Mouse (Mus musculus) MEL (cell line): Measurements from ENCODE around the gene Cd72. TPM values are rescaled to one million over a fixed set of nuclear protein-coding genes. Genes with fewer than 3 reads are reported as not detected.

Experiments used
- DNase-seq: peaks from one replicate; pipeline ENCODE4 v3.0.0; 2011; ENCODE audit warnings: low read depth, low spot score
- H3K27ac ChIP-seq: 2 replicates; pipeline ENCODE4 v1.5.1; 2012; ENCODE audit warnings: low read depth, mild to moderate bottlenecking, control low read depth, low read length, moderate library complexity; ENCODE audit not compliant: control insufficient read depth
- H3K27me3 ChIP-seq, 2 experiments: fragments of 150-350 bp in 1 of 2; sonication (generic) in 1 of 2; 2 replicates each; pipeline ENCODE4 v1.6.1; 2012; ENCODE audit warnings: low read length in 2 of 2, mild to moderate bottlenecking in 2 of 2, improper control_type of control experiment in 1 of 2, moderate library complexity in 1 of 2; ENCODE audit not compliant: insufficient read depth in 2 of 2, control insufficient read depth in 1 of 2
- H3K36me3 ChIP-seq, 2 experiments: 2 replicates each; pipeline ENCODE4 v1.6.1; 2012 to 2014; ENCODE audit warnings: low read length in 2 of 2, improper control_type of control experiment in 1 of 2, inconsistent platforms in 1 of 2, mild to moderate bottlenecking in 1 of 2; ENCODE audit not compliant: insufficient read depth in 2 of 2, control insufficient read depth in 1 of 2
- H3K4me1 ChIP-seq, 2 experiments: fragments of 150-350 bp in 1 of 2; sonication (generic) in 1 of 2; 2 replicates each; pipeline ENCODE4 v1.6.1; 2012; ENCODE audit warnings: low read length in 2 of 2, improper control_type of control experiment in 1 of 2, mild to moderate bottlenecking in 1 of 2; ENCODE audit not compliant: insufficient read depth in 2 of 2, control insufficient read depth in 1 of 2
- H3K4me3 ChIP-seq, 2 experiments: fragments of 150-350 bp in 1 of 2; sonication (generic) in 1 of 2; 2 replicates each; pipeline ENCODE4 v1.5.1; 2012; ENCODE audit warnings: low read depth in 2 of 2, low read length in 2 of 2, mild to moderate bottlenecking in 2 of 2, moderate library complexity in 2 of 2, control low read depth in 1 of 2, improper control_type of control experiment in 1 of 2; ENCODE audit not compliant: control insufficient read depth in 1 of 2, insufficient read depth in 1 of 2
- H3K79me2 ChIP-seq: 2 replicates; pipeline ENCODE4 v1.6.1; 2012; ENCODE audit warnings: mild to moderate bottlenecking, low read length, moderate library complexity; ENCODE audit not compliant: control insufficient read depth, poor library complexity, insufficient read depth
- H3K9ac ChIP-seq: 2 replicates; pipeline ENCODE4 v1.6.1; 2012; ENCODE audit warnings: low read depth, mild to moderate bottlenecking, control low read depth, low read length, moderate library complexity; ENCODE audit not compliant: control insufficient read depth, poor library complexity, severe bottlenecking
- H3K9me3 ChIP-seq: fragments of 150-350 bp; sonication (generic); replicated peaks from 2 replicates; pipeline ENCODE4 v1.6.1; 2012; ENCODE audit warnings: mild to moderate bottlenecking, low read length, improper control_type of control experiment, moderate library complexity; ENCODE audit not compliant: insufficient read depth
- BHLHE40 ChIP-seq: IDR thresholded peaks from 2 replicates; pipeline ENCODE4 v1.6.1; 2012; ENCODE audit warnings: low read depth, mild to moderate bottlenecking, inconsistent platforms, low read length, improper control_type of control experiment, borderline replicate concordance
- CHD2 ChIP-seq: IDR thresholded peaks from 2 replicates; pipeline ENCODE4 v1.6.1; 2011; ENCODE audit warnings: low read length, improper control_type of control experiment
- CTCF ChIP-seq, 3 experiments: IDR thresholded peaks in 2 of 3; conservative IDR thresholded peaks in 1 of 3; 2 replicates each; pipeline ENCODE4 v1.5.1; 2011 to 2012; ENCODE audit warnings: low read length in 3 of 3, low read depth in 2 of 3, mild to moderate bottlenecking in 2 of 3, improper control_type of control experiment in 1 of 3, inconsistent platforms in 1 of 3, mixed read lengths in 1 of 3, moderate library complexity in 1 of 3; ENCODE audit not compliant: control insufficient read depth in 1 of 3, insufficient read depth in 1 of 3, poor library complexity in 1 of 3, severe bottlenecking in 1 of 3
- E2F4 ChIP-seq: IDR thresholded peaks from 2 replicates; pipeline ENCODE4 v1.6.1; 2011; ENCODE audit warnings: low read depth, low read length, improper control_type of control experiment, borderline replicate concordance
- ELF1 ChIP-seq: IDR thresholded peaks from 2 replicates; pipeline ENCODE4 v1.6.1; 2014; ENCODE audit warnings: low read depth, mild to moderate bottlenecking, inconsistent platforms, low read length, improper control_type of control experiment, moderate library complexity
- EP300 ChIP-seq, 2 experiments: IDR thresholded peaks; 2 replicates each; pipeline ENCODE4 v1.6.1; 2011; ENCODE audit warnings: improper control_type of control experiment in 2 of 2, low read length in 2 of 2, low read depth in 1 of 2, mild to moderate bottlenecking in 1 of 2
- GABPA ChIP-seq: IDR thresholded peaks from 2 replicates; pipeline ENCODE4 v1.6.1; 2012; ENCODE audit warnings: low read depth, mild to moderate bottlenecking, inconsistent platforms, low read length, improper control_type of control experiment, moderate library complexity
- GATA1 ChIP-seq: IDR thresholded peaks from 2 replicates; pipeline ENCODE4 v1.6.1; 2011; ENCODE audit warnings: low read depth, low read length, improper control_type of control experiment
- JUND ChIP-seq: IDR thresholded peaks from 2 replicates; pipeline ENCODE4 v1.6.1; 2011; ENCODE audit warnings: low read depth, mild to moderate bottlenecking, improper control_type of control experiment, low read length
- KAT2A ChIP-seq: conservative IDR thresholded peaks from 2 replicates; pipeline ENCODE4 v1.6.1; 2012; ENCODE audit warnings: low read depth, low read length, improper control_type of control experiment, inconsistent platforms
- MAFK ChIP-seq: IDR thresholded peaks from 2 replicates; pipeline ENCODE4 v1.6.1; 2011; ENCODE audit warnings: low read depth, mild to moderate bottlenecking, low read length, improper control_type of control experiment, borderline replicate concordance
- MXI1 ChIP-seq: IDR thresholded peaks from 2 replicates; pipeline ENCODE4 v1.6.1; 2011; ENCODE audit warnings: mild to moderate bottlenecking, low read depth, low read length, improper control_type of control experiment
- MYB ChIP-seq: IDR thresholded peaks from 2 replicates; pipeline ENCODE4 v1.6.1; 2011; ENCODE audit warnings: mild to moderate bottlenecking, low read depth, low read length, improper control_type of control experiment
- NRF1 ChIP-seq: IDR thresholded peaks from 2 replicates; pipeline ENCODE4 v1.6.1; 2014; ENCODE audit warnings: low read depth, mild to moderate bottlenecking, inconsistent platforms, low read length, improper control_type of control experiment, moderate library complexity; ENCODE audit not compliant: poor library complexity, insufficient read depth, severe bottlenecking
- POLR2A ChIP-seq, 2 experiments: IDR thresholded peaks; 2 replicates each; pipeline ENCODE4 v1.6.1; 2011 to 2012; ENCODE audit warnings: low read length in 2 of 2, mild to moderate bottlenecking in 2 of 2, control low read depth in 1 of 2, improper control_type of control experiment in 1 of 2, low read depth in 1 of 2, moderate library complexity in 1 of 2; ENCODE audit not compliant: control insufficient read depth in 1 of 2, insufficient read depth in 1 of 2, poor library complexity in 1 of 2
- POLR2AphosphoS5 ChIP-seq: IDR thresholded peaks from 2 replicates; pipeline ENCODE4 v1.6.1; 2012; ENCODE audit warnings: low read depth, borderline replicate concordance, mild to moderate bottlenecking, inconsistent platforms, low read length, moderate library complexity, mixed read lengths
- RCOR1 ChIP-seq: IDR thresholded peaks from 2 replicates; pipeline ENCODE4 v1.6.1; 2012; ENCODE audit warnings: low read depth, mild to moderate bottlenecking, inconsistent platforms, low read length, improper control_type of control experiment
- SIN3A ChIP-seq: IDR thresholded peaks from 2 replicates; pipeline ENCODE4 v1.6.1; 2012; ENCODE audit warnings: low read length, improper control_type of control experiment, inconsistent platforms
- SMC3 ChIP-seq: IDR thresholded peaks from 2 replicates; pipeline ENCODE4 v1.6.1; 2011; ENCODE audit warnings: low read depth, low read length, improper control_type of control experiment
- TCF12 ChIP-seq: IDR thresholded peaks from 2 replicates; pipeline ENCODE4 v1.6.1; 2014; ENCODE audit warnings: low read depth, mild to moderate bottlenecking, inconsistent platforms, low read length, improper control_type of control experiment, moderate library complexity
- USF1 ChIP-seq: IDR thresholded peaks from 2 replicates; pipeline ENCODE4 v1.6.1; 2014; ENCODE audit warnings: low read depth, mild to moderate bottlenecking, inconsistent platforms, low read length, improper control_type of control experiment, moderate library complexity
- ZC3H11A ChIP-seq: IDR thresholded peaks from 2 replicates; pipeline ENCODE4 v1.6.1; 2012; ENCODE audit warnings: low read depth, mild to moderate bottlenecking, inconsistent platforms, low read length, improper control_type of control experiment
- ZMIZ1 ChIP-seq: IDR thresholded peaks from 2 replicates; pipeline ENCODE4 v1.6.1; 2012; ENCODE audit warnings: low read depth, mild to moderate bottlenecking, inconsistent platforms, low read length, improper control_type of control experiment, moderate library complexity
- ZNF384 ChIP-seq: IDR thresholded peaks from 2 replicates; pipeline ENCODE4 v1.6.1; 2012; ENCODE audit warnings: low read depth, mild to moderate bottlenecking, inconsistent platforms, low read length, improper control_type of control experiment
- polyA plus RNA-seq, 2 experiments: library from polyadenylated mRNA; stranded (reverse) in 1 of 2; unstranded in 1 of 2; fragments of >175 nt in 1 of 2; fragments of >200 nt in 1 of 2; gene quantifications; 2 replicates each; pipeline versions ENCODE4 v1.2.1 to v1.2.4; 2012; ENCODE audit warnings: low replicate concordance in 2 of 2, low read depth in 1 of 2; ENCODE audit not compliant: insufficient read length in 2 of 2, insufficient read depth in 1 of 2, missing spikeins in 1 of 2
- total RNA-seq: library from RNA; depleted of rRNA; stranded (reverse); fragments of 300-350 nt; gene quantifications from 2 replicates; pipeline ENCODE4 v1.2.3, GENCODE M21; 2012

Gene Cd72
- total and polyA plus RNA-seq, 3 experiments = 1.3 to 2.4 TPM; not detected in 1

DNA sequence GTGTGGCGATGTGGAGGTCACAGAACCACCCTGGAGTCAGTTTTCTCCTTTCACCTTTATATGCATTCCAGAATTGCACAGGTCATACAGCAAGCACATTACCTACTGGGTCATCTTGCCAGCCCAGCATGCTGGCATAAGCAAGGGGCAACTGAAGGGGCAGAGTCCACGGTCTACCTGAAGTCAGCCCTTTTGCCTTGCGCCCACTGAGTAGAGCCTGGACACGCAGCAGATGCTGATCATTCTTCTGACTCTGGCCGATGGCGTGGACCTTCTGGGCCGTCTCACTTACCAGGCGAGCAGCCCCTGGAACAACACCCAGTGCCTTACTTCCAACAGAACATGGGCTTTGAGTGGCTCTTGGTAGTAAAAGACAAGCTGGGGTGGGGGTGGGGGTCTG is 43.0 kb upstream of the Cd72 start:
- no peak for DNase-seq
- Histone ChIP-seq H3K9me3 (no peaks in the 10 kb centered on the region), H3K79me2 (peaks cover 13% of the 10 kb centered on the region), H3K4me1 (peaks cover 6 to 18% of the 10 kb centered on the region in 2 experiments), H3K27me3 (no peaks in the 10 kb centered on the region), H3K9ac (no peak overlapping the region), H3K4me3 (no peak overlapping the region), H3K27ac (no peak overlapping the region), H3K36me3 (peaks cover 0 to 2% of the 10 kb centered on the region in 2 experiments; a peak in 2 of 4 replicates)
- no peak for TF ChIP-seq TCF12
- no peak for TF ChIP-seq CHD2
- no peak for TF ChIP-seq ZMIZ1
- TF ChIP-seq MAFK = no peak
- TF ChIP-seq ELF1 = no peak
- no peak for TF ChIP-seq SIN3A
- TF ChIP-seq EP300 (IDR thresholded peaks at IDR 0.05; ENCODE audit: low read depth in 1 of 2, low read length in 2 of 2) = no peak
- no peak for TF ChIP-seq ZC3H11A
- TF ChIP-seq SMC3 = no peak
- TF ChIP-seq MXI1 = no peak
- TF ChIP-seq KAT2A = no peak
- no peak for TF ChIP-seq POLR2A (IDR thresholded peaks at IDR 0.05; ENCODE audit: control insufficient read depth in 1 of 2, insufficient read depth in 1 of 2, low read depth in 1 of 2, low read length in 2 of 2, poor library complexity in 1 of 2)
- TF ChIP-seq USF1 = no peak
- TF ChIP-seq E2F4 = no peak
- no peak for TF ChIP-seq ZNF384
- no peak for TF ChIP-seq GATA1
- no peak for TF ChIP-seq CTCF (IDR thresholded peaks at IDR 0.05 in 2 of 3, conservative IDR thresholded peaks at IDR 0.05 in 1 of 3; ENCODE audit: control insufficient read depth in 1 of 3, insufficient read depth in 1 of 3, low read depth in 2 of 3, low read length in 3 of 3, poor library complexity in 1 of 3, severe bottlenecking in 1 of 3)
- TF ChIP-seq RCOR1 = no peak
- no peak for TF ChIP-seq NRF1

DNA sequence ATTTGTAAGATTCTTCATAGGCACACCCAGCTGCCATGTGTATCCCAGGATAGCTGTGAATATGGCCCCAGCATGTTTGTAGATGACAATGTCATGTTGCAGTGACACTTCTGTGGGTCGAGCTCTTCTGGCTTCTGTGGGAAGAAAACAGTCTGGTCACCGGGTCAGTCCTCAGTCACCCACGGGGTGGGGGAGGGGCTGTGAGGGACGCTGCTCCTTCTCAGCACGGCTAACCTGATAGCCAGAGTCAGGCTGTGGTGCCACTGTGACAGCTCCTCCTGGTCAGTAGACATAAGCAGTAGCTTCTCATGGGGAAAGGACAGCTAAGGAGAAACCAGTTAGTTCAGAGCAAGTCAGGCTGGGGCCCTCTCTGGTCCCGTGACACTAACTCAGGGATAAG is 42.2 kb upstream of the Cd72 start:
- H3K4me1 ChIP-seq = peaks cover 6 to 18% of the 10 kb centered on the region in 2 experiments

More for the DNA sequence above, 42.2 kb upstream of the Cd72 start:
- Histone ChIP-seq H3K4me3 (no peak overlapping the region), H3K9me3 (no peaks in the 10 kb centered on the region), H3K36me3 (peaks cover 0 to 2% of the 10 kb centered on the region in 2 experiments; a peak in 2 of 4 replicates), H3K79me2 (peaks cover 13% of the 10 kb centered on the region), H3K27me3 (no peaks in the 10 kb centered on the region), H3K9ac (no peak overlapping the region), H3K27ac (no peak overlapping the region)
- TF ChIP-seq GATA1 (no peak), NRF1 (no peak), MYB (no peak), GABPA (no peak), BHLHE40 (no peak), JUND (no peak), ZC3H11A (no peak), POLR2AphosphoS5 (no peak)
- no peak for DNase-seq
